Mouse (Mus musculus) kidney, postnatal 0 days (tissue): ENCODE measurements around the gene Ceacam14. TPM values are rescaled to one million over a fixed set of nuclear protein-coding genes. Genes with fewer than 3 reads are reported as not detected.

Experiments used
- ATAC-seq: fragments of 200-750 bp; cut with Nextera tagmentation; replicated peaks from 2 replicates; pipeline ENCODE4 v1.8.0; 2017; ENCODE audit warnings: low read depth, moderate number of reproducible peaks, moderate TSS enrichment, moderate library complexity; ENCODE audit not compliant: low FRiP score
- DNase-seq: peaks from one replicate; pipeline ENCODE4 v3.0.0-alpha.2; 2016; ENCODE audit warnings: low spot score
- H3K27ac ChIP-seq: fragments of 300-500 bp; sonication (generic); 2 replicates; pipeline ENCODE4 v1.5.1; 2014; ENCODE audit warnings: mild to moderate bottlenecking
- H3K27me3 ChIP-seq: fragments of 300-500 bp; sonication (generic); 2 replicates; pipeline ENCODE4 v1.6.1; 2014; ENCODE audit warnings: low read length, mixed read lengths; ENCODE audit not compliant: insufficient read depth
- H3K36me3 ChIP-seq: fragments of 300-500 bp; sonication (generic); 2 replicates; pipeline ENCODE4 v1.6.1; 2014; ENCODE audit warnings: low read length, mixed read lengths; ENCODE audit not compliant: insufficient read depth
- H3K4me1 ChIP-seq: fragments of 300-500 bp; sonication (generic); replicated peaks from 2 replicates; pipeline ENCODE4 v1.6.1; 2014; ENCODE audit warnings: antibody characterized with exemption, low read length, mixed read lengths; ENCODE audit not compliant: insufficient read depth
- H3K4me2 ChIP-seq: fragments of 300-500 bp; sonication (generic); 2 replicates; pipeline ENCODE4 v1.6.1; 2014; ENCODE audit warnings: mild to moderate bottlenecking, low read length, moderate library complexity, mixed read lengths
- H3K4me3 ChIP-seq: fragments of 300-500 bp; sonication (generic); replicated peaks from 2 replicates; pipeline ENCODE4 v1.5.1; 2014; ENCODE audit warnings: low read depth, low read length
- H3K9ac ChIP-seq: fragments of 300-500 bp; sonication (generic); 2 replicates; pipeline ENCODE4 v1.6.1; 2014; ENCODE audit warnings: low read depth, low read length
- H3K9me3 ChIP-seq: fragments of 300-500 bp; sonication (generic); replicated peaks from 2 replicates; pipeline ENCODE4 v1.6.1; 2016; ENCODE audit warnings: low read length, inconsistent platforms, mixed read lengths
- CTCF ChIP-seq: IDR thresholded peaks from 2 replicates; pipeline ENCODE4 v1.5.1; 2016; ENCODE audit warnings: antibody characterized with exemption, low read depth, mild to moderate bottlenecking, moderate library complexity
- WGBS: fragments of 180-500 bp; shearing (Covaris S2); extraction: QIAGEN DNeasy Blood & Tissue Kit; methylation state at CpG from one replicate; pipeline ENCODE4 v1.1.7; 2014; 5-methylcytosine and 5-hydroxymethylcytosine counted together
- polyA plus RNA-seq: library from polyadenylated mRNA; unstranded; fragments of >200 nt; fragmentation: Nextera tagmentation; extraction: Ambion mirVana; gene quantifications from 2 replicates; pipeline ENCODE4 v1.2.1, GENCODE M21; 2015

Gene Ceacam14
- not detected in 2 replicates for polyA plus RNA-seq

DNA sequence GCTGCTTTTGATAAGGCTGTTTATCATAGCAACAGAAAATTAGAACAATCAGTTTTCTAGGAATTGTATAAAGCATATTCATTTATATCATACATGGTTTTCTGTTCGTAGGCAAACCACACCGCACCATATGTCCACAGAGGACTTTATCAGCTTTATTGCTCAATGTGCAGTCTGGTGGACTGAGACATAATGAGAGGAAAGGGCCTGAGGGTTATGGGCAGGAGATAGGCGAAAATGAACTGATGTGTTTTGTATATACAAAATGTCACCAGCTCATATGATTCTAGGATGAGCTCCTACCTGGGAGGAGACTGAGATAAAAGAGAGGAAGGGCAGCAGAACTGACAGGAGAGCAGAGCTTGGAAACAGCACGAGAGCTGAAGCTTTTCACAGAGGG lies at the start of gene Ceacam14:
TSS of gene Ceacam14 (plus strand) at position 301 of the 400 bp plus-strand sequence.
- H3K9ac ChIP-seq = no peak within 1 kb of the TSS
- DNase-seq (no peak), ATAC-seq (no peak)
- WGBS = 66% methylated on average over 4 of the region's 4 CpGs
- no peaks in the 10 kb centered on the region for H3K36me3 ChIP-seq
- no peak within 1 kb of the TSS for H3K4me3 ChIP-seq
- no peaks in the 10 kb centered on the region for H3K9me3 ChIP-seq
- TF ChIP-seq CTCF = no peak
- H3K4me1 ChIP-seq = no peaks in the 10 kb centered on the region
- H3K4me2 ChIP-seq = no peak within 1 kb of the TSS
- no peak within 1 kb of the TSS for H3K27ac ChIP-seq
- no peaks in the 10 kb centered on the region for H3K27me3 ChIP-seq

Other genes with a start within 250 kb of the Ceacam14 start
- not detected in 2 replicates for gene Ceacam5, start 99.4 kb upstream of the Ceacam14 start, polyA plus RNA-seq
- not detected in 2 replicates for gene Gm5155, start 59.1 kb downstream of the Ceacam14 start, polyA plus RNA-seq
- gene Ceacam11, start 159.5 kb downstream of the Ceacam14 start, polyA plus RNA-seq = not detected in 2 replicates
- not detected in 2 replicates for gene Ceacam13, start 197.3 kb downstream of the Ceacam14 start, polyA plus RNA-seq